Mouse (Mus musculus) kidney, postnatal 25 days (tissue): ENCODE data around the gene Srcin1.

Source experiments
- DNase-seq, 2 experiments: peaks; one replicate each; pipeline ENCODE4 v3.0.0; 2021; ENCODE audit warnings: mixed read lengths in 2 of 2

The Srcin1 gene

GRCm38 (mm10) chr11:97548757-97549156 is 27.2 kb downstream of the Srcin1 start:
- peak in 1 of 2 experiments; percentile 54 for DNase-seq

GRCm38 (mm10) chr11:97547957-97548706 is 27.9 kb downstream of the Srcin1 start:
- no peak for DNase-seq

GRCm38 (mm10) chr11:97546804-97547411 is 29.1 kb downstream of the Srcin1 start:
- peak; percentile 80 to 86 for DNase-seq

GRCm38 (mm10) chr11:97545808-97546560 is 30.0 kb downstream of the Srcin1 start:
- DNase-seq = peak in 1 of 2 experiments; percentile 56

- DNase-seq = no peak
Observed at GRCm38 (mm10) chr11:97543883-97544282, 32.1 kb downstream of the Srcin1 start.

GRCm38 (mm10) chr11:97543181-97543733 is 32.7 kb downstream of the Srcin1 start:
- peak; percentile 84 to 92 for DNase-seq

GRCm38 (mm10) chr11:97542171-97543150 is 33.5 kb downstream of the Srcin1 start:
- DNase-seq = no peak

GRCm38 (mm10) chr11:97540604-97541003 is 35.4 kb downstream of the Srcin1 start:
- peak in 1 of 2 experiments; percentile 69 for DNase-seq

GRCm38 (mm10) chr11:97540136-97540535 is 35.9 kb downstream of the Srcin1 start:
- no peak for DNase-seq

- no peak for DNase-seq
Observed at GRCm38 (mm10) chr11:97539622-97540021, 36.4 kb downstream of the Srcin1 start.

GRCm38 (mm10) chr11:97537580-97538089 is 38.4 kb downstream of the Srcin1 start:
- no peak for DNase-seq

GRCm38 (mm10) chr11:97536835-97537579 is 39.0 kb downstream of the Srcin1 start:
- peak; percentile 32 to 69 for DNase-seq

GRCm38 (mm10) chr11:97536083-97536747 is 39.8 kb downstream of the Srcin1 start:
- no peak for DNase-seq

GRCm38 (mm10) chr11:97535660-97536059 is 40.3 kb downstream of the Srcin1 start:
- no peak for DNase-seq

- DNase-seq = no peak
Observed at GRCm38 (mm10) chr11:97535308-97535630, 40.7 kb downstream of the Srcin1 start.

GRCm38 (mm10) chr11:97534442-97535307 is 41.3 kb downstream of the Srcin1 start:
- no peak for DNase-seq

- DNase-seq = no peak
Observed at GRCm38 (mm10) chr11:97533653-97534052, 42.3 kb downstream of the Srcin1 start.

GRCm38 (mm10) chr11:97532950-97533582 is 42.9 kb downstream of the Srcin1 start:
- DNase-seq = no peak

GRCm38 (mm10) chr11:97532354-97532753 is 43.6 kb downstream of the Srcin1 start:
- DNase-seq = no peak
